Mouse (Mus musculus): ENCODE measurements at regions not wholly inside any gene's neighbourhood (a gene's known extent, or its start where the extent isn't known, plus 50 kb on each side); places are given as distances from the start of the nearest gene placed in this dataset.
"Not testable (repeated sequence)": the region's sequence is repeated elsewhere in the genome, so short reads cannot be mapped to it uniquely, and the experiment has no call there.

GRCm38 (mm10) chrX:94785983-94786382 lies 61.6 kb downstream of the Zxdb start:
- WGBS: 73% methylated on average over 5 of the region's 5 CpGs
- no peak overlapping the region for H3K9ac ChIP-seq (replicated peaks; ENCODE audit: low read length)
- H3K27ac ChIP-seq: no peak overlapping the region
- DNase-seq (ENCODE audit: low spot score): no peak
- H3K4me3 ChIP-seq (ENCODE audit: low read length): no peak overlapping the region
- H3K4me2 ChIP-seq (ENCODE audit: low read depth, low read length): no peak overlapping the region
- H3K4me1 ChIP-seq (ENCODE audit: insufficient read depth, low read length): no peaks in the 10 kb centered on the region
- no peaks in the 10 kb centered on the region for H3K9me3 ChIP-seq (ENCODE audit: low read length)
- H3K36me3 ChIP-seq (ENCODE audit: insufficient read depth, low read length): no peaks in the 10 kb centered on the region
- no peak for ATAC-seq
- H3K27me3 ChIP-seq (ENCODE audit: insufficient read depth, low read length): no peaks in the 10 kb centered on the region
- TF ChIP-seq CTCF (IDR thresholded peaks at IDR 0.05; ENCODE audit: low read depth): no peak

DNA sequence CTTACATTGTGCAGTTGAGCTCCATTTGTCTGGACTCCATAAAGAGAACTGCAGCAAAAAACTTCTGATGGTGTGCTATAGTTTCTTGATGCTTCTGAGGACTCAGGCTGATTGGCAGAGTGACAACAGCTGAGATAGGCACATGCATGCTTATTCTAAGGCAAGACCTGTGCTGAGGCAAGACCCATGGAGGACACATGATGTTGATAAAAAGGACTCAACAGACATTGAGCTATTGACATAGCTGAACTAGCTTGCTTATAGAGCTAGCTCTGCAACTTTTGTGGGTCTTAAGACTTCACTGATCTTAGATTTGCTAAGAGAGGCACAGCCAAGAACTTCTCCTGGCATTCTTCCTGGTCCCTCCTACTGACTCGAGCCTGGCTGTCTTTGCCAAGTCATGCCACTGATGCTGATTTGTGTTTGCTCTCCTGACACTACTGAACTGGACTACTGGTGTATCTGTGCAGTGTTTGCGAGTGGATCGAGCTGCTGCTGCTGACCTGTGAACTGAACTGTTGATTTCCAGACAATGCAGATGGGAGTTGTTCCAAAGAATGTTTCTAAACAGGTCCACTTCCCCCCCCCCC lies 64.1 kb downstream of the Zxdb start:
- no peak for ATAC-seq
- Histone ChIP-seq H3K4me3 (ENCODE audit: low read length) (no peak overlapping the region), H3K9ac (replicated peaks; ENCODE audit: low read length) (no peak overlapping the region), H3K27ac (no peak overlapping the region), H3K4me2 (ENCODE audit: low read depth, low read length) (no peak overlapping the region), H3K36me3 (ENCODE audit: insufficient read depth, low read length) (no peaks in the 10 kb centered on the region), H3K27me3 (ENCODE audit: insufficient read depth, low read length) (no peaks in the 10 kb centered on the region), H3K4me1 (ENCODE audit: insufficient read depth, low read length) (no peaks in the 10 kb centered on the region), H3K9me3 (ENCODE audit: low read length) (no peaks in the 10 kb centered on the region)
- 62% methylated on average over 3 of the region's 3 CpGs for WGBS
- no peak for TF ChIP-seq CTCF (IDR thresholded peaks at IDR 0.05; ENCODE audit: low read depth)
- no peak for DNase-seq (ENCODE audit: low spot score)

DNA sequence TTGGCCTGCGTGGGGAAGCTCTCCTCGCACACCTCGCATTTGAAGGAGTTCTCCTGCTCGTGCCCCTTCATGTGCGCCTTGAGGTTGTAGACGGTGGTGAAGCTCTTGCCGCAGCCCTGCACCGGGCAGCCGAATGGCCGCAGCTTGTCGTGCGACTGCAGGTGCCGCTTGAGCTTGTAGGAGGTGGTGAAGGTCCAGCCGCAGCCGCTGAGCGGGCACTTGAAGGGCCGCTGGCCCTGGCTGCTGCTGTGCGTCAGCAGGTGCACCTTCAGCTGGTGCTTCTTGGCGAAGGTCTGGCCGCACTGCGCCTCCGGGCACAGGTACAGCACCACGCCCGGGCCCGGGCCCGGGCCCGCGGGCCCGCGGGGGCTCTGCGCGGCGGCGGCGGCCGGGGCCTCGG lies 72.5 kb downstream of the Zxdb start:
- H3K36me3 ChIP-seq (ENCODE audit: insufficient read depth, low read length); H3K4me3 ChIP-seq (ENCODE audit: low read length); H3K4me2 ChIP-seq (ENCODE audit: low read depth, low read length); H3K27me3 ChIP-seq (ENCODE audit: insufficient read depth, low read length); H3K9ac ChIP-seq (replicated peaks; ENCODE audit: low read length); H3K9me3 ChIP-seq (ENCODE audit: low read length); H3K27ac ChIP-seq; DNase-seq (ENCODE audit: low spot score); H3K4me1 ChIP-seq (ENCODE audit: insufficient read depth, low read length): not testable (repeated sequence)
- no CpG with 5 or more reads among the region's 37 CpGs for WGBS
- peak; percentile 58 for ATAC-seq

GRCm38 (mm10) chrX:94797348-94798182 lies 73.2 kb downstream of the Zxdb start:
- not testable (repeated sequence) for H3K4me2 ChIP-seq (ENCODE audit: low read depth, low read length); DNase-seq (ENCODE audit: low spot score); H3K9ac ChIP-seq (replicated peaks; ENCODE audit: low read length); H3K9me3 ChIP-seq (ENCODE audit: low read length); H3K4me1 ChIP-seq (ENCODE audit: insufficient read depth, low read length); H3K27ac ChIP-seq; H3K27me3 ChIP-seq (ENCODE audit: insufficient read depth, low read length); H3K4me3 ChIP-seq (ENCODE audit: low read length); H3K36me3 ChIP-seq (ENCODE audit: insufficient read depth, low read length)
- ATAC-seq: peak; percentile 74
- no CpG with 5 or more reads among the region's 131 CpGs for WGBS

GRCm38 (mm10) chrX:94798183-94798619 lies 73.8 kb downstream of the Zxdb start:
- WGBS: no CpG with 5 or more reads among the region's 22 CpGs
- not testable (repeated sequence) for H3K4me3 ChIP-seq (ENCODE audit: low read length); H3K9me3 ChIP-seq (ENCODE audit: low read length); H3K27me3 ChIP-seq (ENCODE audit: insufficient read depth, low read length); H3K9ac ChIP-seq (replicated peaks; ENCODE audit: low read length); H3K4me2 ChIP-seq (ENCODE audit: low read depth, low read length); DNase-seq (ENCODE audit: low spot score); H3K36me3 ChIP-seq (ENCODE audit: insufficient read depth, low read length); H3K27ac ChIP-seq; H3K4me1 ChIP-seq (ENCODE audit: insufficient read depth, low read length)
- ATAC-seq: peak; percentile 76

- not testable (repeated sequence) for H3K36me3 ChIP-seq (ENCODE audit: insufficient read depth, low read length); H3K9me3 ChIP-seq (ENCODE audit: low read length); H3K27ac ChIP-seq; H3K9ac ChIP-seq (replicated peaks; ENCODE audit: low read length); ATAC-seq; H3K4me1 ChIP-seq (ENCODE audit: insufficient read depth, low read length); H3K4me2 ChIP-seq (ENCODE audit: low read depth, low read length); H3K27me3 ChIP-seq (ENCODE audit: insufficient read depth, low read length); H3K4me3 ChIP-seq (ENCODE audit: low read length); DNase-seq (ENCODE audit: low spot score)
- WGBS: no CpG with 5 or more reads among the region's 3 CpGs
Observed at GRCm38 (mm10) chrX:94812760-94813159, 88.4 kb downstream of the Zxdb start.

DNA sequence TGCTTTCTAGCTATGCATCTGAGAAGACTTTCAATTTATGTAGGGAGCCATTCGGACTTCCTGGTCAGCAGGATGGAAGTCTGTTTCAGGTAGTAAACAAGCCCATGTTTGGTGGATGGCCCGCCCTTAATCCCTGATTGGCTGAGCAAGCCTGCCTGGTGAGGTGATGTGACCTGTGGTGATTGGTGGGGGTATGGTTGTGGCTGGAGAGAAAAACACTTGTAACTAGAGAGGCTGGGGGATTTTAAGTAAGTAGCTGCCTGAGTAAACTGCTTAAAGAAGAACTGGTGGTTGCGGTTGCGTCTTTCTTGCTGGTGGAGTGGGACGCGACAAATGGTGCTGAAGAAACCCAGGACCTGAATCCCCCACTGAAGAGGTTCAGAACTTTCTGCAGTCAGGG lies 103.2 kb downstream of the Zxdb start:
- not testable (repeated sequence) for H3K9ac ChIP-seq (replicated peaks; ENCODE audit: low read length); DNase-seq (ENCODE audit: low spot score); H3K4me3 ChIP-seq (ENCODE audit: low read length); H3K4me1 ChIP-seq (ENCODE audit: insufficient read depth, low read length); H3K27ac ChIP-seq; H3K9me3 ChIP-seq (ENCODE audit: low read length); H3K36me3 ChIP-seq (ENCODE audit: insufficient read depth, low read length); H3K27me3 ChIP-seq (ENCODE audit: insufficient read depth, low read length); H3K4me2 ChIP-seq (ENCODE audit: low read depth, low read length); ATAC-seq
- 95% methylated on average over 6 of the region's 6 CpGs for WGBS

Measured in hindbrain, postnatal 0 days (tissue).